Mouse (Mus musculus): Measurements from ENCODE around the gene Fundc1. TPM values are rescaled to one million over a fixed set of nuclear protein-coding genes. Genes with fewer than 3 reads are reported as not detected.
"Not testable (repeated sequence)": the region's sequence is repeated elsewhere in the genome, so short reads cannot be mapped to it uniquely, and the experiment has no call there.

Gene Fundc1
- polyA plus RNA-seq, 1 experiment from 2014 or later = 80.6 TPM

DNA sequence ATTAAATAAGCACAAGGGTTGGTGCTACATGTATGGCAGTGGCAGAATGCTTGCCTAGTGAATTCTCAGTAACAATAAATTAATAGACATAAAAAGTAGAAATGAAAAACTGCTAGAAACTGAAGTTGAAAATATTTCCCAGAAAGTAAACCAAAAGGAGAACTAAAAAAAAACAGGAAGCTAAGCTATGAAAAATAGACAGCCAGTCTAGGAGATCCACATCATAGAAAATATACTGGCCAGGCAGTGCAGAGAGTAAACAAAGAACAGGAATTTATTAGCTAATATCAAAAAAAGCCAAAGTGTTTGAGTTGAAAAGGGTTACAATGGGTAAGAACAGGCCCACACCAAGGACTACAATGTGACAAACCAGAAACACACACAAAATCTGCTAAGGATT lies 7.4 kb downstream of the Fundc1 start:
- Histone ChIP-seq H3K9ac (ENCODE audit: low read length) (no peak overlapping the region), H3K9me3 (replicated peaks; ENCODE audit: control insufficient read depth, low read length) (no peaks in the 10 kb centered on the region), H3K27me3 (replicated peaks; ENCODE audit: control insufficient read depth, insufficient read depth, low read length) (no peaks in the 10 kb centered on the region), H3K4me1 (ENCODE audit: control insufficient read depth, insufficient read depth, low read length) (no peaks in the 10 kb centered on the region), H3K4me2 (ENCODE audit: low read length) (no peak overlapping the region), H3K36me3 (ENCODE audit: control insufficient read depth, insufficient read depth, low read length) (no peaks in the 10 kb centered on the region), H3K4me3 (ENCODE audit: low read depth, low read length) (no peak overlapping the region), H3K27ac (ENCODE audit: low read depth, low read length) (no peak overlapping the region)
- DNase-seq (ENCODE audit: low spot score) = no peak
- no peak for ATAC-seq

DNA sequence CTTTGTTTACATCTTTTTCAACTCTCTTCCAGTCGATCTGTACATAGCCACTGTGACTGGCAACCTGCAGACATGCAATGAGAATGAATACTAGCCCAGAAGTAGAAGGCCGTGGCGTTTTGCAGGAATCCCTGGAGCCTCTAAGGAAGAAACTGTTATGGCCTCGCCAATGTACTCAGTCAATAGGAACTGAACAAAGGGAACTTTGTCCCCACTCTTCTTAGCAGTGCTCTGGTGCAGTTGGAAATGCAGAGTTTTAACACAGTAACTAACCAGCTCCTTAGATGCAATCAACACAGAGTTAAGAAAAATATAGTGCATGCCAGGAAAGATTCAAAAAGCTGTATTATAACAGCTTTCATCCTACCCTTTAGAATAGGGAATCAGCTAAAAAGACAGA lies 13.4 kb downstream of the Fundc1 start:
- H3K36me3 ChIP-seq (ENCODE audit: control insufficient read depth, insufficient read depth, low read length) = no peaks in the 10 kb centered on the region
- peak overlapping the region; percentile 44; the same call in 1 of the 2 replicates for H3K27ac ChIP-seq (ENCODE audit: low read depth, low read length)
- H3K27me3 ChIP-seq (replicated peaks; ENCODE audit: control insufficient read depth, insufficient read depth, low read length) = no peaks in the 10 kb centered on the region
- ATAC-seq = peak; percentile 54; the same call in 1 of the 2 replicates
- no peak for DNase-seq (ENCODE audit: low spot score)
- H3K9me3 ChIP-seq (replicated peaks; ENCODE audit: control insufficient read depth, low read length) = no peaks in the 10 kb centered on the region
- H3K4me2 ChIP-seq (ENCODE audit: low read length) = no peak overlapping the region
- no peaks in the 10 kb centered on the region for H3K4me1 ChIP-seq (ENCODE audit: control insufficient read depth, insufficient read depth, low read length)
- WGBS = 24% methylated on average over 4 of the region's 4 CpGs
- no peak overlapping the region for H3K9ac ChIP-seq (ENCODE audit: low read length)
- H3K4me3 ChIP-seq (ENCODE audit: low read depth, low read length) = no peak overlapping the region

DNA sequence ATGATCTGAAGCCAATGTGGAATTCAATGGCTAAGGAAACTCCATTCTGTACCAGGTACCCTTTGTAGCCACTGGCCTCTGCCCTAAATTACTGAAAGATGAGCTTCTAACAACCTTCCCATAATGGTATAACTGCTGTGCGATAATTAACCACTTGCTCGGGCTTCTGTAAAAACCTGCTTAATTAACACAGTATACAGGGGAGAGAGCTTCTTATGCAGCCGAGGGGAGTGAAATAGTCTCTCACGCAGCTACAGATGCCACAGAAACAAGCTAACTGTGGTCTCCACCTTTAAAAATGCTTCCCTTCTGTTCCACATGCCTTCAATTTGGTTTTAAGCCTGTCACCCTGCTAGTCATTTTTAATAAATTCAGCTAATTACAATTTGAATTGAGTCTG lies 17.6 kb downstream of the Fundc1 start:
- no peak overlapping the region for H3K9ac ChIP-seq (ENCODE audit: low read length)
- no peaks in the 10 kb centered on the region for H3K27me3 ChIP-seq (replicated peaks; ENCODE audit: control insufficient read depth, insufficient read depth, low read length)
- DNase-seq (ENCODE audit: low spot score) = peak; percentile 37
- no peak overlapping the region for H3K27ac ChIP-seq (ENCODE audit: low read depth, low read length)
- H3K9me3 ChIP-seq (replicated peaks; ENCODE audit: control insufficient read depth, low read length) = no peaks in the 10 kb centered on the region
- H3K4me3 ChIP-seq (ENCODE audit: low read depth, low read length) = no peak overlapping the region
- 45% methylated on average over 4 of the region's 4 CpGs for WGBS
- no peaks in the 10 kb centered on the region for H3K36me3 ChIP-seq (ENCODE audit: control insufficient read depth, insufficient read depth, low read length)
- no peaks in the 10 kb centered on the region for H3K4me1 ChIP-seq (ENCODE audit: control insufficient read depth, insufficient read depth, low read length)
- H3K4me2 ChIP-seq (ENCODE audit: low read length) = no peak overlapping the region
- peak; percentile 57; the same call in 1 of the 2 replicates for ATAC-seq

- H3K27ac ChIP-seq (ENCODE audit: low read depth, low read length); H3K4me3 ChIP-seq (ENCODE audit: low read depth, low read length); DNase-seq (ENCODE audit: low spot score); H3K9me3 ChIP-seq (replicated peaks; ENCODE audit: control insufficient read depth, low read length); ATAC-seq; H3K27me3 ChIP-seq (replicated peaks; ENCODE audit: control insufficient read depth, insufficient read depth, low read length); H3K36me3 ChIP-seq (ENCODE audit: control insufficient read depth, insufficient read depth, low read length); H3K9ac ChIP-seq (ENCODE audit: low read length); H3K4me2 ChIP-seq (ENCODE audit: low read length); H3K4me1 ChIP-seq (ENCODE audit: control insufficient read depth, insufficient read depth, low read length): not testable (repeated sequence)
Measured at GRCm38 (mm10) chrX:17551586-17551985, 20.5 kb downstream of the Fundc1 start.

DNA sequence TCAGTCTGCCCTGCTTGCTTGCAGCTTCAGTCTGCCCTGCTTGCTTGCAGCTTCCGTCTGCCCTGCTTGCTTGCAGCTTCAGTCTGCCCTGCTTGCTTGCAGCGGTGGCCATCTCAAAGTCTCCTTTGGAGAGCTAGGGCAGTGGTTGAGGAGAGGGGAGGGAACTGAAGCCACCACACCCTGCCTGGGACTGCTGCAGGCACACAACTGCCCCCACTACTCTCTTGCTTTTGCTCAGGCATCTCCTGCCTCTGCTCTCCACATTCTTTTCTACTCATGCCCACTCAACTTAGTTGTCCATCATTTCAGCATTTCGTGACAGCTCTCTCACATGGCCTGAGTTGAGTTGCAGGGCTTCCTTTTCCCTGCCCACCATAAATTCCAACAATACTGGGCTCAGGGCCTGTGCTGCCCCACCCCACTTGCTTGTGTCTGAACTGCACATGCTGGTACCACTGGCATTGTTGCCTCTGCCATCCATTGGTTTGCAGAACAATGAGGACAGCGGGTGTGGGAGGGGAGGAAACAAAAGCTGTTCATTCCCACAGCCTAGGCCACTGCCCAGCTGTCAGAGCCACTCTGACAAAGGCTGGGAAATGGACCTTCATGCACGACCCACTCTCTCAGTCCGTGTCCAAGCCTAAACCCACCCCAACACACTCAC lies 24.9 kb downstream of the Fundc1 start:
- no peak overlapping the region for H3K4me2 ChIP-seq (ENCODE audit: low read length)
- no peaks in the 10 kb centered on the region for H3K4me1 ChIP-seq (ENCODE audit: control insufficient read depth, insufficient read depth, low read length)
- H3K27me3 ChIP-seq (replicated peaks; ENCODE audit: control insufficient read depth, insufficient read depth, low read length) = no peaks in the 10 kb centered on the region
- DNase-seq (ENCODE audit: low spot score) = no peak
- H3K36me3 ChIP-seq (ENCODE audit: control insufficient read depth, insufficient read depth, low read length) = no peaks in the 10 kb centered on the region
- H3K27ac ChIP-seq (ENCODE audit: low read depth, low read length) = no peak overlapping the region
- H3K4me3 ChIP-seq (ENCODE audit: low read depth, low read length) = no peak overlapping the region
- no peak overlapping the region for H3K9ac ChIP-seq (ENCODE audit: low read length)
- no peaks in the 10 kb centered on the region for H3K9me3 ChIP-seq (replicated peaks; ENCODE audit: control insufficient read depth, low read length)
- peak; percentile 64 for ATAC-seq
- WGBS = 21% methylated on average over 6 of the region's 6 CpGs

DNA sequence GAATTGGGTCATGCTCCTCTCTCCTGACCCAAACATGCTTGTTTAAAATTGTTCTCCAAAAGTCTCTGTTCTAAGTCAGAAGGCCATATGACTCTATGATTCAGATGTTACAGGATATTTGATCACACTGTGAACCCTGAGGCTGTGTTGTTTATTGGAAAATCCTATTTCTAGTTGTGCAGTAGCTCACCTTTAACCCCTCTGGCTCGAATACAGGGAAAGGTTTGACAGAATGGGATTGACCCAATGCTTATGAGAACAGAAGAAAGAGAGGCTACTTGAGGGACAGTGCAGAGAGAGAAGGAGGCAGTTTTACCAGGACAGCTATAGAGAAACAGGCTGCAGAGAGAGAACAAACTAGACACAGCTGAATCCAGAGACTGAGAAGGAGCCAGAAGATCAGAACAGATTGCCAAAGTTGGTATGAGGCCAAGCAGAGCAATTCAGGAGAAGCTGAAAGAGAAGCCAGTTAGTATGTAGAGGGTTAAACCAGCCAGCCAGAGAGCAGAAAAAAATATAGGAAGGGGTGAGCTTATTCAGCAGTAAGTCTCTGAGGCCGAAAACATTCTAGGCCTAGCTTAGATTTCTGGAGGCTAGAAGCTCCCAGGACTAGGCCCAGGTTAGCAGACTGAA lies 27.1 kb downstream of the Fundc1 start:
- Histone ChIP-seq H3K27me3 (replicated peaks; ENCODE audit: control insufficient read depth, insufficient read depth, low read length) (no peaks in the 10 kb centered on the region), H3K4me2 (ENCODE audit: low read length) (no peak overlapping the region), H3K36me3 (ENCODE audit: control insufficient read depth, insufficient read depth, low read length) (no peaks in the 10 kb centered on the region), H3K4me1 (ENCODE audit: control insufficient read depth, insufficient read depth, low read length) (no peaks in the 10 kb centered on the region), H3K9ac (ENCODE audit: low read length) (no peak overlapping the region), H3K9me3 (replicated peaks; ENCODE audit: control insufficient read depth, low read length) (no peaks in the 10 kb centered on the region), H3K4me3 (ENCODE audit: low read depth, low read length) (no peak overlapping the region), H3K27ac (ENCODE audit: low read depth, low read length) (no peak overlapping the region)
- 50% methylated on average over 2 of the region's 2 CpGs for WGBS
- DNase-seq (ENCODE audit: low spot score) = peak; percentile 25
- ATAC-seq = peak; percentile 64; the same call in 1 of the 2 replicates

DNA sequence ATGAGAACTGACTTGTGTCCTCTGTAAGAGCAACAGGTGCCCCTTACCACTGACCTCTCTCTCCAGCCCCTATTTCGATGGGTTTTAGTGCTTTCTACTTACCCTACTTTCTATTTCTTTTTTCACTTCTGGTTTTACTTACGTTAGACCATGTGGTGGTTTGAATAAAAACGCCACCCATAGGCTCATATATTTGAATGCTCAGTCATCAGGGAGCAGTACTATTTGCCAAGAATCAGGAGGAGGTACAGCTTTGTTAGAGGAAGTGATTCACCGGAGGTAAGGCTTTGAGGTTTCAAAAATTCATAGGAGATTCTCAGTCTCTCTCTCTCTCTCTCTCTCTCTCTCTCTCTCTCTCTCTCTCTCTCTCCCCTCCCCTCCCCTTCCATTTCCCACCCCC lies 34.4 kb downstream of the Fundc1 start:
- Histone ChIP-seq H3K9ac (ENCODE audit: low read length) (no peak overlapping the region), H3K4me1 (ENCODE audit: control insufficient read depth, insufficient read depth, low read length) (no peaks in the 10 kb centered on the region), H3K27ac (ENCODE audit: low read depth, low read length) (no peak overlapping the region), H3K4me2 (ENCODE audit: low read length) (no peak overlapping the region), H3K36me3 (ENCODE audit: control insufficient read depth, insufficient read depth, low read length) (no peaks in the 10 kb centered on the region), H3K9me3 (replicated peaks; ENCODE audit: control insufficient read depth, low read length) (no peaks in the 10 kb centered on the region), H3K27me3 (replicated peaks; ENCODE audit: control insufficient read depth, insufficient read depth, low read length) (no peaks in the 10 kb centered on the region), H3K4me3 (ENCODE audit: low read depth, low read length) (no peak overlapping the region)
- no peak for DNase-seq (ENCODE audit: low spot score)
- WGBS = 76% methylated on average over 4 of the region's 4 CpGs
- ATAC-seq = no peak

GRCm38 (mm10) chrX:17527008-17527407 lies 45.1 kb downstream of the Fundc1 start:
- Histone ChIP-seq H3K4me2 (ENCODE audit: low read length) (no peak overlapping the region), H3K27ac (ENCODE audit: low read depth, low read length) (no peak overlapping the region), H3K4me1 (ENCODE audit: control insufficient read depth, insufficient read depth, low read length) (no peaks in the 10 kb centered on the region), H3K27me3 (replicated peaks; ENCODE audit: control insufficient read depth, insufficient read depth, low read length) (no peaks in the 10 kb centered on the region), H3K9me3 (replicated peaks; ENCODE audit: control insufficient read depth, low read length) (no peaks in the 10 kb centered on the region), H3K9ac (ENCODE audit: low read length) (no peak overlapping the region), H3K36me3 (ENCODE audit: control insufficient read depth, insufficient read depth, low read length) (no peaks in the 10 kb centered on the region), H3K4me3 (ENCODE audit: low read depth, low read length) (no peak overlapping the region)
- no peak for ATAC-seq
- WGBS = 80% methylated on average over 2 of the region's 2 CpGs
- DNase-seq (ENCODE audit: low spot score) = no peak

GRCm38 (mm10) chrX:17521221-17521716 lies 50.9 kb downstream of the Fundc1 start:
- Histone ChIP-seq H3K36me3 (ENCODE audit: control insufficient read depth, insufficient read depth, low read length) (no peaks in the 10 kb centered on the region), H3K9me3 (replicated peaks; ENCODE audit: control insufficient read depth, low read length) (no peaks in the 10 kb centered on the region), H3K27ac (ENCODE audit: low read depth, low read length) (no peak overlapping the region), H3K9ac (ENCODE audit: low read length) (no peak overlapping the region), H3K27me3 (replicated peaks; ENCODE audit: control insufficient read depth, insufficient read depth, low read length) (no peaks in the 10 kb centered on the region), H3K4me3 (ENCODE audit: low read depth, low read length) (no peak overlapping the region), H3K4me1 (ENCODE audit: control insufficient read depth, insufficient read depth, low read length) (no peaks in the 10 kb centered on the region; the same call in 1 of the 2 replicates), H3K4me2 (ENCODE audit: low read length) (no peak overlapping the region)
- DNase-seq (ENCODE audit: low spot score) = peak; percentile 31
- 8% methylated on average over 3 of the region's 3 CpGs for WGBS
- ATAC-seq = peak; percentile 60

Measured in forebrain, embryonic 14.5 days (tissue).